Mouse (Mus musculus) thymus, adult 2 months (tissue): ENCODE results near the gene Nudcd3. TPM values are rescaled to one million over a fixed set of nuclear protein-coding genes. Genes with fewer than 3 reads are reported as not detected.

ENCODE experiments used
- DNase-seq: peaks from one replicate; pipeline ENCODE4 v3.0.0; 2021
- H3K27ac ChIP-seq: fragments of 200-500 bp; 2 replicates; pipeline ENCODE4 v1.5.1; 2012; ENCODE audit warnings: low read length, control low read depth; ENCODE audit not compliant: control insufficient read depth, insufficient read depth
- H3K27me3 ChIP-seq: fragments of 200-500 bp; 2 replicates; pipeline ENCODE4 v1.6.1; 2012; ENCODE audit warnings: mild to moderate bottlenecking, low read length, moderate library complexity, mixed read lengths; ENCODE audit not compliant: control insufficient read depth, insufficient read depth
- H3K36me3 ChIP-seq: fragments of 200-500 bp; 2 replicates; pipeline ENCODE4 v1.6.1; 2012; ENCODE audit warnings: mild to moderate bottlenecking, low read length, moderate library complexity; ENCODE audit not compliant: control insufficient read depth, insufficient read depth
- H3K4me1 ChIP-seq: fragments of 200-500 bp; replicated peaks from 2 replicates; pipeline ENCODE4 v1.6.1; 2012; ENCODE audit warnings: low read length; ENCODE audit not compliant: control insufficient read depth, insufficient read depth
- H3K4me3 ChIP-seq: fragments of 200-500 bp; 2 replicates; pipeline ENCODE4 v1.5.1; 2012; ENCODE audit warnings: mild to moderate bottlenecking, low read length, control low read depth, moderate library complexity; ENCODE audit not compliant: control insufficient read depth, insufficient read depth
- CTCF ChIP-seq: fragments of 200-500 bp; IDR thresholded peaks from 2 replicates; pipeline ENCODE4 v1.5.1; 2012; ENCODE audit warnings: mild to moderate bottlenecking, control low read depth, low read length, moderate library complexity, borderline replicate concordance; ENCODE audit not compliant: control insufficient read depth, poor library complexity, insufficient read depth; ENCODE audit errors: extremely low read depth
- POLR2A ChIP-seq: fragments of 200-500 bp; IDR thresholded peaks from 2 replicates; pipeline ENCODE4 v1.6.1; 2012; ENCODE audit warnings: mild to moderate bottlenecking, low read length, control low read depth, moderate library complexity; ENCODE audit not compliant: control insufficient read depth, poor library complexity, insufficient read depth; ENCODE audit errors: extremely low read depth
- WGBS: fragments of 180-500 bp; shearing (Covaris S2); methylation state at CpG from one replicate; pipeline ENCODE4 v1.1.7; 2018; 5-methylcytosine and 5-hydroxymethylcytosine counted together
- polyA plus RNA-seq: library from polyadenylated mRNA; depleted of rRNA; stranded (reverse); fragments of >200 nt; gene quantifications from 2 replicates; pipeline ENCODE4 v1.2.3, GENCODE M21; 2012; rRNA removed

Nudcd3 gene
- polyA plus RNA-seq, 1 experiment = 62.2 TPM

GRCm38 (mm10) chr11:6063065-6063464, 137.2 kb downstream of the Nudcd3 start:
- peaks cover 24% of the 10 kb centered on the region for H3K27me3 ChIP-seq
- no peaks in the 10 kb centered on the region for H3K36me3 ChIP-seq
- no peaks in the 10 kb centered on the region for H3K4me1 ChIP-seq
- DNase-seq = no peak
- H3K27ac ChIP-seq = no peak overlapping the region
- no peak overlapping the region for H3K4me3 ChIP-seq
- 89% methylated on average over 7 of the region's 7 CpGs for WGBS
- TF ChIP-seq POLR2A (no peak), CTCF (no peak)

GRCm38 (mm10) chr11:6062329-6062728, 137.9 kb downstream of the Nudcd3 start:
- TF ChIP-seq POLR2A (no peak), CTCF (no peak)
- 93% methylated on average over 11 of the region's 11 CpGs for WGBS
- H3K4me1 ChIP-seq = no peaks in the 10 kb centered on the region
- no peak overlapping the region for H3K4me3 ChIP-seq
- DNase-seq = no peak
- no peaks in the 10 kb centered on the region for H3K36me3 ChIP-seq
- H3K27me3 ChIP-seq = peaks cover 24% of the 10 kb centered on the region
- H3K27ac ChIP-seq = no peak overlapping the region

- DNase-seq = no peak
- TF ChIP-seq CTCF = no peak
- WGBS = 89% methylated on average over 5 of the region's 5 CpGs
- Histone ChIP-seq H3K36me3 (no peaks in the 10 kb centered on the region), H3K27me3 (peaks cover 20% of the 10 kb centered on the region), H3K27ac (no peak overlapping the region), H3K4me1 (no peaks in the 10 kb centered on the region), H3K4me3 (no peak overlapping the region)
Measured at GRCm38 (mm10) chr11:6061891-6062290, 138.3 kb downstream of the Nudcd3 start.

- peaks cover 7% of the 10 kb centered on the region; the same call in 1 of the 2 replicates for H3K27me3 ChIP-seq
- H3K4me3 ChIP-seq = no peak overlapping the region
- DNase-seq = no peak
- no peaks in the 10 kb centered on the region for H3K4me1 ChIP-seq
- no peak overlapping the region for H3K27ac ChIP-seq
- TF ChIP-seq POLR2A = no peak
- no peak for TF ChIP-seq CTCF
- H3K36me3 ChIP-seq = no peaks in the 10 kb centered on the region
- WGBS = 94% methylated on average over 10 of the region's 10 CpGs
Measured at GRCm38 (mm10) chr11:6059162-6059561, 141.1 kb downstream of the Nudcd3 start.

Other genes with a start within 250 kb of the Nudcd3 start
- gene Ykt6, start 244.7 kb downstream of the Nudcd3 start, polyA plus RNA-seq = 85.8 and 101 TPM in 2 replicates
- gene Camk2b, start 134.1 kb downstream of the Nudcd3 start, polyA plus RNA-seq = 6.0 and 9.0 TPM in 2 replicates
- gene A730071L15Rik, start 386 bp downstream of the Nudcd3 start, polyA plus RNA-seq = 0.09 and 0.10 TPM in 2 replicates
- gene Npc1l1, start 29.7 kb upstream of the Nudcd3 start, polyA plus RNA-seq = 0.20 and 0.24 TPM in 2 replicates
- 43.4 and 45.5 TPM in 2 replicates for gene Ddx56, start 67.4 kb upstream of the Nudcd3 start, polyA plus RNA-seq
- gene Tmed4, start 74.5 kb upstream of the Nudcd3 start, polyA plus RNA-seq = 102 and 109 TPM in 2 replicates
- 153 and 168 TPM in 2 replicates for gene Ogdh, start 91.2 kb upstream of the Nudcd3 start, polyA plus RNA-seq
- 137 and 187 TPM in 2 replicates for gene Zmiz2, start 188.7 kb upstream of the Nudcd3 start, polyA plus RNA-seq
- gene Ppia, start 215.0 kb upstream of the Nudcd3 start, polyA plus RNA-seq = 1,363 and 1,486 TPM in 2 replicates
- gene H2afv, start 244.0 kb upstream of the Nudcd3 start, polyA plus RNA-seq = 163 and 178 TPM in 2 replicates